Mouse (Mus musculus): ENCODE measurements around the gene Socs1.

Socs1 gene

GRCm38 (mm10) chr16:10786782-10787547, 1.6 kb upstream of the Socs1 start:
- DNase-seq = no peak

- peak; percentile 80 for DNase-seq
Measured at GRCm38 (mm10) chr16:10786288-10786687, 952 bp upstream of the Socs1 start.

GRCm38 (mm10) chr16:10784793-10785370, 454 bp downstream of the Socs1 start:
- peak; percentile 78 for DNase-seq

- DNase-seq = no peak
Measured at GRCm38 (mm10) chr16:10783883-10784792, 1.2 kb downstream of the Socs1 start.

- no peak for DNase-seq
Measured at GRCm38 (mm10) chr16:10783451-10783850, 1.9 kb downstream of the Socs1 start.

GRCm38 (mm10) chr16:10783152-10783434, 2.2 kb downstream of the Socs1 start:
- no peak for DNase-seq

- peak; percentile 29 for DNase-seq
Measured at GRCm38 (mm10) chr16:10782377-10783151, 2.8 kb downstream of the Socs1 start.

- no peak for DNase-seq
Measured at GRCm38 (mm10) chr16:10781862-10782371, 3.4 kb downstream of the Socs1 start.

- no peak for DNase-seq
Measured at GRCm38 (mm10) chr16:10780631-10781120, 4.7 kb downstream of the Socs1 start.

GRCm38 (mm10) chr16:10777579-10778160, 7.7 kb downstream of the Socs1 start:
- no peak for DNase-seq

GRCm38 (mm10) chr16:10776322-10776721, 9.0 kb downstream of the Socs1 start:
- DNase-seq = no peak

- DNase-seq = no peak
Measured at GRCm38 (mm10) chr16:10774726-10775125, 10.6 kb downstream of the Socs1 start.

- DNase-seq = no peak
Measured at GRCm38 (mm10) chr16:10773543-10773942, 11.8 kb downstream of the Socs1 start.

GRCm38 (mm10) chr16:10771769-10772510, 13.4 kb downstream of the Socs1 start:
- no peak for DNase-seq

- DNase-seq = no peak
Measured at GRCm38 (mm10) chr16:10770531-10771325, 14.6 kb downstream of the Socs1 start.

GRCm38 (mm10) chr16:10769661-10770060, 15.7 kb downstream of the Socs1 start:
- DNase-seq = no peak

GRCm38 (mm10) chr16:10768821-10769220, 16.5 kb downstream of the Socs1 start:
- no peak for DNase-seq

- peak; percentile 35 for DNase-seq
Measured at GRCm38 (mm10) chr16:10767158-10767557, 18.2 kb downstream of the Socs1 start.

- no peak for DNase-seq
Measured at GRCm38 (mm10) chr16:10764323-10764722, 21.0 kb downstream of the Socs1 start.

- DNase-seq = no peak
Measured at GRCm38 (mm10) chr16:10763540-10764264, 21.6 kb downstream of the Socs1 start.

Measured in kidney, adult 11 months (tissue).